Mouse (Mus musculus): ENCODE data around the gene Pcbp3.

Pcbp3 gene

DNA sequence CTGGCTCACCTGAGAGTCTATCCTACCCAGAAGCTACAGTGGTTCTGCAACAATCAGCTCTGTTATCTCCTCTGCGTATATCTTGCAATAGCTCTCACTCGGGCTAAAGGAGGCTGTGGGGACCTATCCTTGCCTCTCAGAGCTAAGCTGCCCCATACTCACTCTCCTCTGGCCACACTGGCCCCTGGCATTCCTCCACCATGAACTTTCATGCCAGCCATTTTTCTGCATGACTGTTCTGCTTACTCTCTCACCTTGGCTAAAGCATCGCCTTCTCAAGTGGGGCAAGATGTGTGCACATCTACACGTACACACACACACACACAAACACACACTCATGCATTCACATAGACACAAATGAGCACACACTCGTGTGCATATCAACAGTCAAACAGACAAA, 115.2 kb downstream of the Pcbp3 start:
- no peak for DNase-seq (ENCODE audit: low spot score in 2 of 2)

DNA sequence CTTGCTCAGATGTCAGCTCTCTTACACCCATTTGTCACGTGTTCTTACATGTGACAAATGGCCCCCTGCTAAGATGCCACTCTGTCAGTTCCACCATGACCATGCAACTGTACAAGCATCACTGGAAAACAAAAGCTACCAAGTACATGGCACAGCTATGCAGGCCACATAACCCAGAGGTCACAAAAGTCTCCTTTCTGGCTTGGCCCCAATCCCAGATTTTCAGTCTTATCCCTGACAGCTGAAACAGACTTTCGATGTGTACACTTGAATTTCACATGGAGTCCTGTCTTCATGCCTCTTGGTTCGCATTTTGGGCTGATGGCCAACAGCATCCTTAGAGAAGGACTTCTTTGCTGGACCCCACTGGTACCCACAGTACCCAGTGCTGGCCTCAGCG, 116.8 kb downstream of the Pcbp3 start:
- no peak for DNase-seq (ENCODE audit: low spot score in 2 of 2)

DNA sequence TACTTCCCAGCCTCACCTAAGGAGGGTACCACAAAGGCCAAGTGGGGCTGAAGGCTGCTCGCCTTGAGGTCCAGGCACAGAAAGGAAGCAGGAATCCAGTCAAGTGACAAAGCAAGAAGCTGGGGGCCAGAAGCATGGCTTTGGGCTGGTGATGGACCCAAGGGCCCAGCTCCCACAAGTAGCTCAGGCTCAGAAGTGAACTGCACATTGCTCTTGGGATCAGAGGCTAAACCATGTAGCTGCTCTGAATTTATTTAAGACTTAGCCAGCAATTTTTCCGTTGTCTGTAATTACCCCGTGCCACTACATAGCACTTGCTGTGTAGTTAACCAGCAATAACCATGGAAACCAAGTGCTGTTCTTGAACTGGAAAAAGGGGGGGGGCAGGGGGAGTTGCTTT, 117.3 kb downstream of the Pcbp3 start:
- DNase-seq (ENCODE audit: low spot score in 2 of 2), result no peak

DNA sequence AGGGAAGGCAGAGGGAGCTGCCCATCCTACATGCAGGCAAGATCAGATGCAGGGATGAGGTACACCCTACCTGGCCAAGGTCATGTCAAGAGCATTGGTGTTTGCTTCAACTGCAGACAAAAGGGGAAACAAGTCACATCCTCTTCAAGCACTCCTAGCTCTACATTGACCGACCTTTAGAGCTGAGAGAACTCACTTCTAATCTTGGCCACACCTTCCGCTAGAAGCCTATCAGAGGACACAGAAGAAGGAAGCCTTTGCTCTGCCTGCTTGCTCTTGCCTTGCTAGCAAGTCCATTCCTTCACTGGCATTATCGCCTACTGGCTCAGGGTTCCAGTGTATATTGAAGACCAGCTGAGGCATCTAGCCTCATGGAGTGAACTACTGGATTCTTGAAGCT, 119.6 kb downstream of the Pcbp3 start:
- DNase-seq (ENCODE audit: low spot score in 2 of 2), result no peak

DNA sequence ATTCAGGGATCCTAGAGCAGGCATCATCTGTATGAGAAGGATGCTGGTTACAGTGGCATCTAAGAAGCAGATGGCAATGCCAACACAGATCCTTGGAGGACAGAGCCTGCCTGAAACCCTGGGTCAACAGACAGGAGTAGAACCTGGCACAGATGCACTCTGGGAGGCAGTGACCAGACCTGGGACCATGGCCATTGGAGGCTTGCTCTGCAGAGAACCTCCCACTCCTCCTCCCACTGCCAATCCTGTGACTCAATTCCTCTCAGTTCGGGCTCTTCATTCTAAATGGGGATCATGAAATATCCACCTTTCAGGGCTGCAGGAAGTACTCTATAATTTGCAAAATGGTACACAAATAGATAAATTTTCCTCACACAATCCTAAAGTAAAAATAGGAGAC, 120.5 kb downstream of the Pcbp3 start:
- DNase-seq (ENCODE audit: low spot score in 2 of 2), result no peak

DNA sequence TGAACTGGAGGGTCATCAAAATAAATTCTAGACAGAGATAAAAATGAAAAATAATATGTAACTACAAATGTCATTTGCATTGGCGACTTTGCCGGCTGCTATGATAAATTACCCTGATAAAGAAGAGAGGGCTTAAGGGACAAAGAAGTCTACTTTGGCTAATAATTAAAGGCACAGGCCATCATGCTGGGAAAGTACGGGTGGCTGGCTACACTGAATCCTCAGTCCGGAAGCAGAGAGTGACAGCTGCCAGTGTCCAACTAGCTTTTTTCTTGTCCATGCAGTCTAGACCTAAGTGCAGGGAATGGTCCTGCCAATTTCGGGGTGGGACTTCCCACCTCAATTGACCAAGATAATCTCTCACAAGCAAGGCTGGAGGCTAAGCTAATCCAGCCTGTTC, 121.1 kb downstream of the Pcbp3 start:
- no peak for DNase-seq (ENCODE audit: low spot score in 2 of 2)

DNA sequence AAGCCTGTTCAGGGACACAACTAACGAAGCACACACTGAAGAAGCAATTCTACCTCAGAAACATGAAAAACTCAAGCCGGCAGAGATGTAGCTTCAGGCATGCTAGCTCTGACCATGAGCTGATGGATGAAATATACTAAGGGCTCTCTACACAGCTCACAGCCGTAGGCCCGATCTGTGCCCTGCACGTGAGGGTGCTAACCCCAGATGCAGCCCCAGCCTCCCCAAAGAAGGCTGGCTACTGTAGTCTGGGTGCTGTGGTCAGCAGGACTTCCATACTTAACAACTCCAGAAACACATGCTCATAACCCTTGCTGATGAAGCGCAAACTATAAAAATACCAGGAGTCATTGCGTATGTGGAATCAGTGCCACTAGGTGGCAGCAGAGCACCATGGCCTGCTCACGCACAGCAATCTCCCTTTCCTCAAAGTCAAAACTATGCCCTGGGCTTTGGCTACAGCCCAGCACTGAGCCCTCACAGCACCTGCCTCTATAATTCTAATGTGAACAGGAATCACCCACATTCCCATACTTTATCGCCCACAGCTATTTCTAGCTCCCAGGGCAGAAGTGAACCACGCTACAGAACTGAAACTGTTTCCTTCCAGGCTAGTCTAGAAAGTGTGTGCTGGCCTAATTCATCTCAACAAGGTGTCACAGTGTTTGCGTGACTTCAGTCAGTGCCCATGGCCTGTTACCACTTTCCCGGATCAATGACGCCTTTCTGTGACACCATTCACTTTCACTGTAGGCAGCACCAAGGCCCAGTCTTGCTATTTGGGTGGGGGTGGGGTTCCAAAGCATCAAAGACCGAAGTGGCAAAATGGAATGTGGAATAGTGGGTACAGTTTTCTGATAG, 126.0 kb downstream of the Pcbp3 start:
- peak; percentile 57 to 87 for DNase-seq (ENCODE audit: low spot score in 2 of 2)

DNA sequence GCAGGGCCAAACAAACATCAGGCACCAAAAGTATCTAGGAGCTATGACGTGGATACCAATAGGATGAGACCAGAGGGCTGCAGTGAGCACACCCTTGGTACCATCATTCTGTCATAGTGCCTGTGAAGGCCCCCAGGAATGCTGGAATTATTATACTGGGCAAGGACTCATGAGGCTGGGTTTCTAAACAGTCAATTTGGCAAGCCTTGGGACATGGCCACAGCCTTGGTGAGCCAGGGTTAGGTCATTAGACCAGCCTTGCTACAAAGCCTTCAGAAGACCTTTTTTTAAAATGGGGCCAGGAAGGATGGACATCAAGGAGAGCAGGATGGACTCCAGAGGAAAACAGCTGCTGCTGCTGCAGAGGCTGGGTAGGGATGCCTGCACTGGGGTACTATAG, 128.8 kb downstream of the Pcbp3 start:
- no peak for DNase-seq (ENCODE audit: low spot score in 2 of 2)

DNA sequence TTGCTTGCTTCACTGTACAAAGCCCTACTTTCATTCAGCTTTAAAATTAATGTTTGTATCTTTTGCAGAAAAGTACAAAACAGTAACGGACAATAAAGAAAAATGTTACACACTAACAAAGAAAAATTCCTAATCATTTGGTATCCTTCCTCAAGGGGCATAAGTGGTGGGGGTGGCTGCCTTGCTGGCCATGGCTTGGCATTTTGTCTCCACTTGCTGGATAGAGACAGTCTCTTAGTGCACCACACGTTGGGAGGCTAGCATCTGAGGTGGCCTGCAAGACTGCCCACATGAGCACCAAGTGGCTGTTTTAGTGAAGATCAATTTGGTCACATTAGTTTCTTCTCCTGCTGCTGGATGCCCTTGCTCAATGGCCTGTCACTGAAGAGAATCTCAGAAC, 129.8 kb downstream of the Pcbp3 start:
- DNase-seq (ENCODE audit: low spot score in 2 of 2), result no peak

DNA sequence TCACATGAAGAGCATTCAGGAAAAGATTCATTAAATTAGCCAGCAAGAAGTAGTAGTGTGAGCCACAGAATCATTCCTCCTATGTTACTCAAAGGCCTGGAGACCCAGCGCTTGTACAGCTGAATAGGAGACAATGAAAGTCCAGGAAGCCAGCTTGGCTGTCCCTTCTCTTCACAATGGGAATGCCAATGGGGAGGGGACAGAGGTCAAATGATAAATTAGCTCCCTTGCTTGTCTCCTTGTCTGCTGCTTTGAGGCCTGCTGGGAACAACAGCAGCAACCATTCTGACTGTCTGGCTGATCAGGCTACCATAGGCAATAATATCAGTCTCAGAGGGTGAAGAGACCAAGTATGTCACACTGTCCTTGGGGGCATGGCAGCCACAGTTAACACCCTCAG, 130.5 kb downstream of the Pcbp3 start:
- DNase-seq (ENCODE audit: low spot score in 2 of 2), result no peak

DNA sequence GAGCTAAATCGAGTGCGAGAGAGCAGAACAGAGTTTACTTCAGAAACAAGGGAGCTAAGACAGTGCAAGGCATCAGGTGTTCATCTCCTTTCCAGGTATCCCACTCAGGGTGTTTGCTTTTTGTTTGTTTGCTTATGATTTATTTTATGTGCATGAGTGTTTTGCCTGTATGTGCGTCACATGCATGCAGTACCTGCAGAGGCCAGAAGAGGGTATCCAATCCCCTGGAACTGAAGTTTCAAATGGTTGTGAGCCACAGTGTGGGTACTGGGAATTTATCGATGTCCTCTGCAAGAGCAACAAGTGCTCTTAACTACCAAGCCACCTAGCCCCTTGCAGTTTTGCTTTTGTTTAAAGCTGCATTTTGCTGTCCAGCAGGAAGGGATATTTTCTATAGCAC, 132.8 kb downstream of the Pcbp3 start:
- no peak for DNase-seq (ENCODE audit: low spot score in 2 of 2)

DNA sequence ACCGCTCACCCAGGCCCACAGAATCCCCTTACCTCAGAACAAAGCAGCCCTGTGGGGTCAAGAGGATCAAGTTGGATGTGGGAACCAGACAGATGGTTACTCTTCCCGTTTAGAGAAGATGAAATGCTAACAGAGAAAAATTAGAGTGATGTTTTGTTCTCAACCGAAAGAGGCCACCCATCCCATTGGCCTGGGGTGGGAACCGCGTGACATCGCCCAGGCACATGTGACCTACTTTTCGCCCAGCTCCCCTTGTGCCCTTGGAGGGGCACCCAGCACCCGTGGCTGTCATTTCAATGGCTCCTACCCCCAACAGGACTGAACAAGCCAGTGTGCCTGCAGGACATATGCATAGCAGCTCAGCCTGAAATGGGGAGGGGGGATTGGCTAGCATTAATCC, 139.0 kb downstream of the Pcbp3 start:
- no peak for DNase-seq (ENCODE audit: low spot score in 2 of 2)

DNA sequence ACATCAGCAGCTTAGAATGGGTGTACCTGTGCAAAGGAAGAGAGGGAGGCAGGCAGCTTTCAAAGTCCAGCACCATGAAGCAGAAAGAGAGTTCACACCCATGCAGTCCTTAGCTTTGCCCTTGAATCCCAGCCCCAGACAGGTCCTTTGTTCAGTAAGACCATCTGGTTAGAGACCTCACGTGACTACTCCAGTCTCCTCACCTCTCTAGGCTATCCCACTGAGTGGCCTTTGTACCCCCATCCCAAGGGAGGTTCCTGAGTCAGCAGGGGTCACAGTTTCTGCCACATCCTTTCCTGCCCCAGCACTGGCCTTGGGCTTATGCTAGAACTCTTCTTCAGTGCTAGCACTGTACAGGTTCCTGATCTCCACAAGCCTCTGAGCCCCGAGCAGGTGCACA, 142.4 kb downstream of the Pcbp3 start:
- no peak for DNase-seq (ENCODE audit: low spot score in 2 of 2)

DNA sequence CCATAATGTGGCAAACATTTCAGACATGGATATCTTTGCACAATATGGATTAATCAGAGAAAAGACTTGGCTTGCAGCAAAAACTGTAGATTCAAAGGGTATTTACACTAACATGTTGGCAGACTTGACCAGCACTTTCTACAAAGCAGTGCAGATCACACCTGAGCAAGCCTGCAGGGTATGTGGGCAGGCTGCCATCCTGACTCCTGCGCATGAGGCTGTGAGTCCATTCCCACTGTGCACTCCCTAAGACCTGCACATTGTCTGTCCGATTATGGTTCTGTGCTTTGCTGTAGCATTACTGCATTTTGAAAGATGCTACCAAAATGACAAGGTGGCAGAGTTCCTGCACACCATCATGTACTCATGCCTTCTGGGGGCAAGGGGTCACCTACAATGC, 143.3 kb downstream of the Pcbp3 start:
- DNase-seq (ENCODE audit: low spot score in 2 of 2), result no peak

DNA sequence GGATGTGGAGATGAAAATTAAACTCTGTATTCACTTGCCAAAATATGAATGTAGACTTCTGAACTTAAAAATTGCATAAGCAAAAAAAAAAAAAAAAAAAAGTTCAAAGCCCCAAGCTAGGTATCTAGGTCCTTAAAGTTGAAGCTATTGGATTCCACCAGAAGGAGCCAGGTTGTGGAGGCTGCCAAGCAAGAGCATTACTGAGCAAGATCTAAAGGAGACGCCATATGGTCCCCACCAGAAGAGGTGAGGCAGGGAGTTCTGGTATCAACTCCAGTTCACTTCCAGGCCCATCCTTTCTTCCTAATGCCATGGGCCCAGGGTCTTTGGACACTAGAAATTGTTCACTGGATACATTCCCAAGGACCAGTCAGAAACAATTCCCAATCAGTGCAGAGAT, 144.8 kb downstream of the Pcbp3 start:
- no peak for DNase-seq (ENCODE audit: low spot score in 2 of 2)

DNA sequence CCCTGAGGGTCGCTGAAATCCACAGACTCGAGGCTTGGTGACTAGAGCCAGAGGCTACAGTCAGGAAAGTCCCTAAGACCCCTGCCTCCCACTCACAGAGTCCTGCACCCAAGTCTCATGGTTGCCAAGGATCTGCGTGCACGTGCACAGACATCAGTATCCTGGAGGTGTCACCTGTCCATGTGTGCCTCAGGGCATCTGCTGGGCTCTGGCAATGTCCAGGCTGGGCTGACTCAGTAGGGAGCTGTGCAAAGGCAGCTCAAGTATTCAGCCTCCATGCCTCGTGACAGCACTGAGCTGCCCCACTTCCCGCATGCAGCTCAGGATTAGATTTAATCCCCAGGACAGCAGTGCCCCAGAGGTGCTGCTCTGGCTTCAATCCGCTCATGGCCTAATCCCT, 145.3 kb downstream of the Pcbp3 start:
- DNase-seq (ENCODE audit: low spot score in 2 of 2), result no peak

DNA sequence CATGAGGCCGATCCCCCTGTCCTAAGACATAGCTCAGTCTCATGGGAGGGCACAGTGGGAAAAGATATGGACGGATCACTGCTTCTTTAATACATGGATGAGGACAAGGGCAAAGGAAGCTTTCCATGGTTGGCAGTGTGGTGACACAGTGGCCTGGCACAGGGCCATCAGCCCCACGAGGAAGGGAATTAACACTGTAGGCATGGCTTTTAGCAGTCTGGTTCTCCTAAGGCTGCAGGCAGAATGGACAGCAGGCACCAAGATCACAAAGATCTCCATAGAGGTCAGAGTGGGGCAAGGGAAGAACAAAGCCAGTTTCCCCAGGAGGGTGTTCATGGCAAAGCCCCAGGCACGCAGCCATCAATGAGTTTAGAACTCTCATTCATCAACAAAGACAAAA, 146.2 kb downstream of the Pcbp3 start:
- no peak for DNase-seq (ENCODE audit: low spot score in 2 of 2)

DNA sequence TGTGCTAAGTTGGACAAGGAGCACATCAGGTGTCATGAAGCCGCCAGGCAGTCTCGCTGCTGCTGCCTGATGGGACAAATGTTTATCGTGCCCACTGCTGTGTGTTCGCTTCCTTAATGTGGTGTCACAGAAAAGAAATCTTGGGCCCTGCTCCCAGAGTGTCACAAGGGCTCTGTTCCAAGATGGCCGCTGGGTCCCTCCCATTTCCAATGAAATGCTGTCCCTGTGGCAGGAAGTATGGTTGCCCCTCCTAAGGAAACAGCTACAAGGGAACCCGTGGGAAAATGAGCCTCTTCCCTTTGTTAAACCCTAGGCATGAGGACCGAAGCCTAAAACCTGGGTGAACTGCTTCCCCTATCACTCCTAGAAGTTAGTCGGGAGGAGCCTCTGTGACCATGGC, 146.9 kb downstream of the Pcbp3 start:
- no peak for DNase-seq (ENCODE audit: low spot score in 2 of 2)

DNA sequence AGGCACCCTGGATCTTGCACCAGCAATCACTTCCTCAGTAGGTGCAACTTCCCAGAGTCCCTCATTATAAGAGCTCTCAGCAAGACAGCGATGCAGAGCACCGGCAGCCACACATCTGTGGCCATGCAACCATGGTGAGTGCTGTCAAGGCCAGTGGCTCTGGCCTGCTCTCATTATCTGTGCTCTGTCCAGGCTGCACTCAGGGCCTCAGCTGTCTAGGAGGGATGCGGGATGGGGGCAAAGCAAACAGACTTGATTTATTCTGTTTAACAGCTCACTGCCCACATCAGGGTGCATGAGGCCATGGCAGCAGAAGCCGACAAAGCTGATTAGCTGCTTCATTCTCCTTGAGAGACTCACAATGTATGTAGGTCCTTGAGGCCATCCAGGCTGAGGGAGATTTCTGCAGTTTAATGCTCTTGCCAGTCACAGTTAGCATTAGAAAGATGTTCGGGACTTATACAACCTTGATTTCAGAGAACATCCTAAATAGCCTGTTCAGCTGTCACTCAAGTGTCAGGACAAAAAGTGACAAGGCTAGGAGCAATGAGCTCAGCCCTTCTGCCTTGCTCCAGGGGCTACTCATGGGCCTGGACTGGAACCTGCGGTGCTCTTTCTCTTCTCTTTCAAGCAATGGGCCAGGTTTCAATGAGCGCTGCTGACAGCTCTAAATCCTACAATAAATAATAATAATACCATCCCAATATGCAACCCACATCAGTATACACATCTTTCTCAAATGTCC, 151.6 kb downstream of the Pcbp3 start:
- no peak for DNase-seq (ENCODE audit: low spot score in 2 of 2)

DNA sequence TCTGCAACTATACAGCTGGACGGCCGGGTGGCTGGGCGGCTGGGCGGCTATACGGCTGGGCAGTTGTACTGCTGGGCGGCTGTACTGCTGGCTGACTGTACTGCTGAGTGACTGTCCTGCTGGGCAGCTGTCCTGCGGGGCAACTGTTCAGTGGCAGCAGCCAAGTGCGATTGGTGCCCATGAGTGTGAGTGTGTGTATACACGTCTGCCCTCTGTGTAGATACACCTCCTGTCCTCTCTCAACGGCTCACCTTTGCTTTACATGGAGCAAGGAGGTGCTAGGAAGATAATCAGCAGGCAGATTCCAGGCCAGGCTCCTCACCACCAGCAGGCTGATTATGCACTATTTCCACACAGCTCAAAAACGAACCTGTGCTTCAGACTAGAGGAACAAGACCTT, 152.2 kb downstream of the Pcbp3 start:
- no peak for DNase-seq (ENCODE audit: low spot score in 2 of 2)

DNA sequence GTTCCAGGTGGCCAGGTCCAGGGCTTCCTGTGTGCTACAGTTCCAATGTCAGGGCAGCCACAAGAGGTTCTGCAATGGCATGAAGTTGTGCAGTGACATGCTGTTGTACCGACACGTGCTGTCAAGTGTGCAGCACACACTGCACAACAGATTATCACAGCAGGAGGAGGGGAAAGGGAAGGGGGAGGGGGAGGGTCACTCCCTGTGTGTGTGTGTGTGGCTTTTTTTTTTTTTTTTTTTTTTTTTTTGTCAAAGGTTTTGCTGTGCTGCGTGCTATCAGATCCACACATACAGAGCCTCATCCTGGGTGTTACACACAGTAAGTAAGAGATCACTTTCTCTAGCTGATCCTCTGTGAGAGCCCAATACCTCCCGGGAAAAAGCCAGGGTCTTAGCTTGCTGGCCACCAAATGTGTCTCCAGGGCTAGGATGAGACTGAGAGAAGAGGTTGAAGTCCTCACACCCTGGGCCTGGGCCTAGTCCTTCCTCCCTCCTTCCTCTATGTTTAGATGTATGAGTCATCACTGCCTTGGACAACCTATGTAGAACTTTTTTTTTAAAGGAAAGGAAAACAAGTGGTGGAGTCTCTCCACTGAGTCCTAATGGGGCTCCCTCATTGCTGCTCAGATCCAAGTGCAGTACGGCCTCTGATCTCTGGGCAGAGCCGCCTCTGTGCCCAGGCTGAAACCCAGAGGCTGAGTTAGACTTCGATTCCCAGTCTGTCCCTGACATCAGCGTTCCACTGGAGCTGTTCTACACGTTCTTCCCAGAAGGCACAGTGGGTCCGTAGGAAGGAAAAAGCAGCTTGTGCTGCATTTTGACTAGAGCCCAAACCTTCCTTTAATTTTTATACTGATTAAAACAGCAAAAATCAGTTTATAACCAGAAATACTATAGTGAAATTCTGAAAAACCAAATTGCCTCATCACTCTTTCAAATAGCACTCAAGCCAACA, 153.0 kb downstream of the Pcbp3 start:
- DNase-seq (ENCODE audit: low spot score in 2 of 2), result no peak

DNA sequence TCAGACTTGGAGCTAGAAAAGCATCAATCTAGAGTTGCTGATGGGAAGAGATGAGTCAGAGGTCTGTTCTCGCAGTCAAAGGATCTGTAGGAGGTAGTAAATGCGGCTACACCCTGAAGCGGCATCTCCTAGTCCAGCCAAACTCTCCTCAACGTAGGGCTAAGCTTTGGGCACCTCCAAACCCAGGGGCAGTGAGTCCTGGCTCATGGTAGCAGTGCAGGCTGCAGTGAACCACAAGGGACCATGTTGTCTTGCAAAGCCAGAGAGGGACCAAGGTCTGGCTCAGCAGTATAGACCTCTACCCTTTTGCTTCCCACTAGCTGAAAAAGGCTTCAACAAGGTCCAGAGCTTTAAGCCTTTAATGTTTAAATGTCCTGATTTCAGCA, 159.2 kb downstream of the Pcbp3 start:
- no peak for DNase-seq (ENCODE audit: low spot score in 2 of 2)
